Mouse (Mus musculus) stomach, postnatal 0 days (tissue): ENCODE measurements around the gene Tmem218. TPM values are rescaled to one million over a fixed set of nuclear protein-coding genes. Genes with fewer than 3 reads are reported as not detected.

Source experiments
- ATAC-seq: fragments of 200-750 bp; cut with Nextera tagmentation; 2 replicates; pipeline ENCODE4 v1.8.0; 2017; ENCODE audit not compliant: low FRiP score, low TSS enrichment
- DNase-seq: peaks from one replicate; pipeline ENCODE4 v3.0.0-alpha.2; 2016; ENCODE audit warnings: low spot score
- H3K27ac ChIP-seq: fragments of 300-500 bp; sonication (generic); replicated peaks from 2 replicates; pipeline ENCODE4 v1.5.1; 2014; ENCODE audit warnings: mild to moderate bottlenecking, control low read depth
- H3K27me3 ChIP-seq: fragments of 300-500 bp; sonication (generic); 2 replicates; pipeline ENCODE4 v1.6.1; 2014; ENCODE audit warnings: low read length; ENCODE audit not compliant: control insufficient read depth, insufficient read depth
- H3K36me3 ChIP-seq: fragments of 300-500 bp; sonication (generic); 2 replicates; pipeline ENCODE4 v1.6.1; 2014; ENCODE audit warnings: low read length, mixed read lengths; ENCODE audit not compliant: control insufficient read depth, insufficient read depth
- H3K4me1 ChIP-seq: fragments of 300-500 bp; sonication (generic); replicated peaks from 2 replicates; pipeline ENCODE4 v1.6.1; 2014; ENCODE audit warnings: antibody characterized with exemption; ENCODE audit not compliant: control insufficient read depth, insufficient read depth
- H3K4me2 ChIP-seq: fragments of 300-500 bp; sonication (generic); replicated peaks from 2 replicates; pipeline ENCODE4 v1.6.1; 2014; ENCODE audit warnings: low read depth, mild to moderate bottlenecking, control low read depth, moderate library complexity
- H3K4me3 ChIP-seq: fragments of 300-500 bp; sonication (generic); 2 replicates; pipeline ENCODE4 v1.5.1; 2014; ENCODE audit warnings: low read depth, low read length, control low read depth
- H3K9ac ChIP-seq: fragments of 300-500 bp; sonication (generic); 2 replicates; pipeline ENCODE4 v1.6.1; 2014; ENCODE audit warnings: mild to moderate bottlenecking, low read length, control low read depth, mixed read lengths
- H3K9me3 ChIP-seq: fragments of 300-500 bp; sonication (generic); 2 replicates; pipeline ENCODE4 v1.6.1; 2016; ENCODE audit warnings: low read length; ENCODE audit not compliant: control insufficient read depth
- CTCF ChIP-seq: IDR thresholded peaks from 2 replicates; pipeline ENCODE4 v1.5.1; 2016; ENCODE audit warnings: antibody characterized with exemption, low read depth, mild to moderate bottlenecking, moderate library complexity
- EP300 ChIP-seq: optimal IDR thresholded peaks from 2 replicates; pipeline ENCODE3; 2016; ENCODE audit warnings: antibody characterized with exemption
- WGBS: fragments of 180-500 bp; shearing (Covaris S2); extraction: QIAGEN DNeasy Blood & Tissue Kit; methylation state at CpG from one replicate; pipeline ENCODE4 v1.1.7; 2014; 5-methylcytosine and 5-hydroxymethylcytosine counted together
- polyA plus RNA-seq: library from polyadenylated mRNA; unstranded; fragments of >200 nt; fragmentation: Nextera tagmentation; extraction: Ambion mirVana; gene quantifications from 2 replicates; pipeline ENCODE4 v1.2.1, GENCODE M21; 2015

Tmem218 gene
- polyA plus RNA-seq, 1 experiment from 2014 or later: 7.3 TPM

- no peak for TF ChIP-seq EP300
- no peak for TF ChIP-seq CTCF
- 76% methylated on average over 3 of the region's 3 CpGs for WGBS
- no peak overlapping the region for H3K4me3 ChIP-seq
- no peak for ATAC-seq
- no peak overlapping the region for H3K9ac ChIP-seq
- no peaks in the 10 kb centered on the region for H3K9me3 ChIP-seq
- H3K27me3 ChIP-seq: no peaks in the 10 kb centered on the region
- H3K36me3 ChIP-seq: no peaks in the 10 kb centered on the region
- no peak overlapping the region for H3K4me2 ChIP-seq
- H3K27ac ChIP-seq: no peak overlapping the region
- H3K4me1 ChIP-seq: no peaks in the 10 kb centered on the region
- DNase-seq: no peak
Measured at GRCm38 (mm10) chr9:37188024-37188423, 20.0 kb upstream of the Tmem218 start.

GRCm38 (mm10) chr9:37197067-37197466 lies 11.0 kb upstream of the Tmem218 start:
- Histone ChIP-seq H3K9me3 (no peaks in the 10 kb centered on the region), H3K36me3 (no peaks in the 10 kb centered on the region), H3K4me3 (no peak overlapping the region), H3K4me1 (no peaks in the 10 kb centered on the region), H3K4me2 (no peak overlapping the region), H3K9ac (no peak overlapping the region), H3K27ac (no peak overlapping the region), H3K27me3 (no peaks in the 10 kb centered on the region)
- TF ChIP-seq EP300: no peak
- peak; percentile 22 for TF ChIP-seq CTCF
- 80% methylated on average over 4 of the region's 4 CpGs for WGBS
- ATAC-seq: no peak
- no peak for DNase-seq

DNA sequence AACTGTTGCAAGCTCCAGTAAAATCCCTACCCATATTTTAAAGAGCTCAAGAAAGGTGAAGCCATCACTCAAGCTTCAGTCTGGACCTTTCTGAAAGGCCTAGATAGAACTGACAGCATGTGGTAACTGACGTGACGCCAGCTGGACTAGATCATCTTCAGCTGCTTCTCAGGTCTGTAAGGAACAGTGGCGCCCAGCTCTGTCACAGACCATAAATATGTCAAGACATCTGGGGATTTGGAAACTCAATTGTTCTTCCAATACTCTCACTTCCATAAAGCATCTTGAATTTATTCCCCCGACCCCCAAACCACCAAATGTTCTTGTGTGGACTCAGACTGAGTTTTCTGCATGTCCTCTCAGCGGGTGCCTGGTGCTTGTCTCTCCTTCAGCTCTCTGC lies 7.6 kb upstream of the Tmem218 start:
- H3K9ac ChIP-seq: no peak overlapping the region
- H3K27me3 ChIP-seq: no peaks in the 10 kb centered on the region
- TF ChIP-seq EP300 (no peak), CTCF (no peak)
- no peaks in the 10 kb centered on the region for H3K9me3 ChIP-seq
- no peak overlapping the region for H3K4me2 ChIP-seq
- H3K27ac ChIP-seq: no peak overlapping the region
- ATAC-seq: no peak
- no peaks in the 10 kb centered on the region for H3K36me3 ChIP-seq
- no peak overlapping the region for H3K4me3 ChIP-seq
- DNase-seq: no peak
- H3K4me1 ChIP-seq: no peaks in the 10 kb centered on the region
- WGBS: 73% methylated on average over 5 of the region's 5 CpGs

- ATAC-seq (no peak), DNase-seq (no peak)
- no peaks in the 10 kb centered on the region for H3K36me3 ChIP-seq
- no peak overlapping the region for H3K4me2 ChIP-seq
- H3K4me1 ChIP-seq: no peaks in the 10 kb centered on the region
- H3K9me3 ChIP-seq: no peaks in the 10 kb centered on the region
- no peak for TF ChIP-seq EP300
- no peak for TF ChIP-seq CTCF
- no peaks in the 10 kb centered on the region for H3K27me3 ChIP-seq
- 39% methylated on average over 5 of the region's 5 CpGs for WGBS
- H3K27ac ChIP-seq: no peak overlapping the region
- no peak overlapping the region for H3K9ac ChIP-seq
- H3K4me3 ChIP-seq: no peak overlapping the region
Measured at GRCm38 (mm10) chr9:37203884-37204283, 4.1 kb upstream of the Tmem218 start.

DNA sequence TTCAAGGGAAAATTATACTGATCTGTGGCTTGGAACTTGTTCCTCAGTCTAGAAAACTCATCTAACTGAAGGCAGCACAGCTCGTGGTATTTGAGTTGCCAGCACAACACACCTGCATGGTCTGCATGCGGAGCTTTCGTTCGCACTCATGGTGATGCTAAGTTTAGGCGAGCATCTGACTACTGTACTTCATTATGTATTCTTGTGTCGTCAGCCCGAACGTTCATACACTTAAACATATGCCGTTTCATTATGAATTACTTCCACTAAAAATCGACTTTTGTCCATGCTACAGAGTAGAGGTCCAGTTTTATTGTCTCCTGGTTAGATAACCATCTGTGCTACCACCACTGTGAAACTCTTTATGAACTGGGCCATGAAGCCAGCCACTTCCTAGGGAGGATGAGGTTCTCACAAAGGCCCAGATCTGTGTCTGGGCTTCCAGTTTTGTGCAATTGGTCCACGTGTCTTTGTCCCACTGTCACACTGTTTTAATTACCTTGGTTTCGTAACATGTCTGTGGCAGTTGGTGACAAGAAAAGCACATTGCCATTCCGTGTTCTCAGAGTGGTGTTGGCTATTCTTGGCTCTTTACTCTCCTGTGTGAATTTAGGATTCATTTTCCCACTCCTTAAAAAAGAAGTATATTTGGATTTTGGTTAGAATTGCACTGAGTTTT lies 5.2 kb downstream of the Tmem218 start:
- WGBS: 82% methylated on average over 13 of the region's 13 CpGs
- H3K27me3 ChIP-seq: no peaks in the 10 kb centered on the region
- no peaks in the 10 kb centered on the region for H3K9me3 ChIP-seq
- ATAC-seq: no peak
- H3K4me2 ChIP-seq: no peak overlapping the region
- TF ChIP-seq CTCF (no peak), EP300 (no peak)
- DNase-seq: no peak
- H3K9ac ChIP-seq: no peak overlapping the region
- H3K4me1 ChIP-seq: no peaks in the 10 kb centered on the region
- no peak overlapping the region for H3K4me3 ChIP-seq
- H3K36me3 ChIP-seq: no peaks in the 10 kb centered on the region
- no peak overlapping the region for H3K27ac ChIP-seq

GRCm38 (mm10) chr9:37214327-37215060 lies 6.5 kb downstream of the Tmem218 start:
- Histone ChIP-seq H3K4me3 (no peak overlapping the region), H3K9ac (no peak overlapping the region), H3K4me1 (no peaks in the 10 kb centered on the region), H3K27me3 (no peaks in the 10 kb centered on the region), H3K4me2 (no peak overlapping the region), H3K27ac (no peak overlapping the region), H3K9me3 (no peaks in the 10 kb centered on the region), H3K36me3 (no peaks in the 10 kb centered on the region)
- 64% methylated on average over 9 of the region's 9 CpGs for WGBS
- ATAC-seq (no peak), DNase-seq (no peak)
- TF ChIP-seq EP300 (no peak), CTCF (no peak)
